Comparison of ENCODE assay signal across 9 mouse cellular contexts in genomic region chr5:143165508-143166070, GRCm38 (mm10). TPM values are rescaled to one million over a fixed set of nuclear protein-coding genes. Genes with fewer than 3 reads are reported as not detected.
DNase-seq lines count a peak whose midpoint lies in the region; ATAC-seq lines count a peak whose summit lies in the region.
"Had no signal": no experiment of that assay in that cellular context is flagged by ENCODE, and none has a peak within 500 bp of the region (broad histone marks: within the 10 kb centered on the region; RNA-seq: fewer than 3 reads in every experiment).

No protein-coding gene starts in this region.

- peak overlapping the region; percentile 35; the same call in 1 of the 2 replicates for H3K4me2 ChIP-seq in lung, embryonic 15.5 days
- H3K4me2 ChIP-seq: neural tube, embryonic 13.5 days had no signal

- H3K4me1 ChIP-seq in lung, embryonic 15.5 days, result peaks cover 7% of the 10 kb centered on the region; the same call in 1 of the 2 replicates
- H3K4me1 ChIP-seq: neural tube, embryonic 13.5 days had no signal

- 8% methylated on average over 18 of the region's 18 CpGs for WGBS in lung, embryonic 15.5 days

- H3K36me3 ChIP-seq in lung, embryonic 15.5 days, result no peaks in the 10 kb centered on the region
- H3K36me3 ChIP-seq: neural tube, embryonic 13.5 days had no signal

- H3K27me3 ChIP-seq in lung, embryonic 15.5 days, result no peaks in the 10 kb centered on the region

- H3K4me3 ChIP-seq in lung, embryonic 15.5 days, result no peak overlapping the region
- H3K4me3 ChIP-seq: neural tube, embryonic 13.5 days had no signal

- no peak overlapping the region for H3K27ac ChIP-seq in lung, embryonic 15.5 days
- H3K27ac ChIP-seq: neural tube, embryonic 13.5 days had no signal

- H3K9ac ChIP-seq in lung, embryonic 15.5 days, result no peak overlapping the region
- H3K9ac ChIP-seq: neural tube, embryonic 13.5 days had no signal

- peak; percentile 72; the same call in 1 of the 2 replicates for ATAC-seq in lung, embryonic 15.5 days (ENCODE audit: borderline replicate concordance, extremely low read depth, low FRiP score, low TSS enrichment)
- ATAC-seq in inflammation-experienced regulatory T-cells, adult 6 months, result no peak

- H3K9me3 ChIP-seq in lung, embryonic 15.5 days, result no peaks in the 10 kb centered on the region
- H3K9me3 ChIP-seq: neural tube, embryonic 13.5 days had no signal

- DNase-seq in urinary bladder, postnatal 14 days (ENCODE audit: low spot score), result peak; percentile 45
- no peak for DNase-seq in urinary bladder, postnatal 4 days (ENCODE audit: low spot score in 2 of 2)
- DNase-seq in kidney, adult 11 months, result peak; percentile 60
- DNase-seq in testis, postnatal 14 days (ENCODE audit: low spot score), result peak; percentile 43
- DNase-seq in frontal cortex, postnatal 10 days (ENCODE audit: low spot score in 2 of 2), result no peak
- no peak for DNase-seq in cerebellum, postnatal 36 days

RNA-seq across cellular contexts. Expression of gene Rbak, which starts 15.0 kb away (rescaled TPM):
- polyA plus RNA-seq in lung, embryonic 15.5 days (2015; fragmentation: Nextera tagmentation; extraction: Ambion mirVana), result 11.8 and 12.2 TPM in 2 replicates
- 10 to 100 TPM in 1 of 3 experiments, 1 to 10 TPM in 2; 7.2 to 11.8 (median 7.7) TPM for polyA plus RNA-seq in inflammation-experienced regulatory T-cells, adult 6 months (2017; shearing (Covaris generic))

RNA-seq across cellular contexts. Expression of gene Spdye4b, which starts 15.2 kb away (rescaled TPM):
- polyA plus RNA-seq in lung, embryonic 15.5 days (2015; fragmentation: Nextera tagmentation; extraction: Ambion mirVana), result not detected in 2 replicates
- polyA plus RNA-seq in inflammation-experienced regulatory T-cells, adult 6 months (2017; shearing (Covaris generic)), result not detected
- polyA plus RNA-seq: neural tube, embryonic 13.5 days had no signal

RNA-seq across cellular contexts. Expression of gene Olfr718-ps1, which starts 18.2 kb away (rescaled TPM):
- not detected in 2 replicates for polyA plus RNA-seq in lung, embryonic 15.5 days (2015; fragmentation: Nextera tagmentation; extraction: Ambion mirVana)
- under 1 TPM in 1 of 3 experiments, not detected in 2; 0.12 TPM for polyA plus RNA-seq in inflammation-experienced regulatory T-cells, adult 6 months (2017; shearing (Covaris generic))

RNA-seq across cellular contexts. Expression of gene Rnf216, which starts 52.8 kb away (rescaled TPM):
- polyA plus RNA-seq in lung, embryonic 15.5 days (2015; fragmentation: Nextera tagmentation; extraction: Ambion mirVana), result 33.5 and 37.6 TPM in 2 replicates
- polyA plus RNA-seq in inflammation-experienced regulatory T-cells, adult 6 months (2017; shearing (Covaris generic)), result 10 to 100 TPM; 31.4 to 41.7 (median 32.2) TPM

Comparison
In these comparisons a context has a peak if more than half of its experiments do, and no peak if none do; other contexts are left out.
1. DNase-seq: peak in urinary bladder, postnatal 14 days (single experiment), kidney, adult 11 months (single experiment) and testis, postnatal 14 days (single experiment); none in urinary bladder, postnatal 4 days (0 of 2), frontal cortex, postnatal 10 days (0 of 2) and cerebellum, postnatal 36 days (0 of 2).